9 mouse cellular contexts compared by ENCODE assay signal in genomic region chr4:127027228-127028190, GRCm38 (mm10). TPM values are rescaled to one million over a fixed set of nuclear protein-coding genes. Genes with fewer than 3 reads are reported as not detected.
DNase-seq lines count a peak whose midpoint lies in the region; ATAC-seq and TF ChIP-seq lines count a peak whose summit lies in the region.
"Had no signal": no experiment of that assay in that cellular context is flagged by ENCODE, and none has a peak within 500 bp of the region (broad histone marks: within the 10 kb centered on the region; RNA-seq: fewer than 3 reads in every experiment).

No protein-coding gene starts in this region.

- no peaks in the 10 kb centered on the region for H3K27me3 ChIP-seq in heart, adult 2 months (ENCODE audit: control insufficient read depth, insufficient read depth, low read length)
- H3K27me3 ChIP-seq in embryonic facial prominence, embryonic 11.5 days (ENCODE audit: control insufficient read depth, insufficient read depth, low read length) = no peaks in the 10 kb centered on the region
- H3K27me3 ChIP-seq in limb, embryonic 11.5 days (ENCODE audit: control insufficient read depth, insufficient read depth, low read length) = no peaks in the 10 kb centered on the region
- H3K27me3 ChIP-seq in small intestine, adult 2 months (ENCODE audit: control insufficient read depth, insufficient read depth, low read length) = no peaks in the 10 kb centered on the region
- H3K27me3 ChIP-seq: liver, embryonic 15.5 days had no signal

- peaks cover 4% of the 10 kb centered on the region for H3K79me2 ChIP-seq in heart, adult 2 months (replicated peaks; ENCODE audit: control insufficient read depth, insufficient read depth, low read length)

- TF ChIP-seq EP300 in heart, adult 2 months (IDR thresholded peaks at IDR 0.05; ENCODE audit: insufficient read depth, low read depth, low read length) = no peak

- H3K27ac ChIP-seq in heart, adult 2 months = no peak overlapping the region
- no peak overlapping the region for H3K27ac ChIP-seq in embryonic facial prominence, embryonic 11.5 days (replicated peaks; ENCODE audit: low read depth, low read length)
- H3K27ac ChIP-seq in limb, embryonic 11.5 days (replicated peaks; ENCODE audit: low read depth, low read length) = no peak overlapping the region
- no peak overlapping the region for H3K27ac ChIP-seq in small intestine, adult 2 months (ENCODE audit: insufficient read depth, low read depth, low read length)
- H3K27ac ChIP-seq: liver, embryonic 15.5 days had no signal

- H3K4me3 ChIP-seq in heart, adult 2 months = no peak overlapping the region
- no peak overlapping the region for H3K4me3 ChIP-seq in embryonic facial prominence, embryonic 11.5 days (ENCODE audit: low read depth, low read length)
- no peak overlapping the region for H3K4me3 ChIP-seq in limb, embryonic 11.5 days (ENCODE audit: low read depth, low read length)
- no peak overlapping the region for H3K4me3 ChIP-seq in small intestine, adult 2 months (ENCODE audit: low read depth, low read length)
- H3K4me3 ChIP-seq: liver, embryonic 15.5 days had no signal

- peaks cover 79% of the 10 kb centered on the region for H3K36me3 ChIP-seq in heart, adult 2 months (ENCODE audit: control insufficient read depth, insufficient read depth, low read length)
- H3K36me3 ChIP-seq in embryonic facial prominence, embryonic 11.5 days (replicated peaks; ENCODE audit: control insufficient read depth, insufficient read depth, low read depth, low read length) = peaks cover 38% of the 10 kb centered on the region
- peaks cover 41% of the 10 kb centered on the region for H3K36me3 ChIP-seq in limb, embryonic 11.5 days (ENCODE audit: control insufficient read depth, insufficient read depth, low read length)
- peaks cover 58% of the 10 kb centered on the region for H3K36me3 ChIP-seq in small intestine, adult 2 months (ENCODE audit: control insufficient read depth, insufficient read depth, low read length)

- H3K9me3 ChIP-seq in embryonic facial prominence, embryonic 11.5 days (replicated peaks; ENCODE audit: control insufficient read depth, low read length) = no peaks in the 10 kb centered on the region
- H3K9me3 ChIP-seq in limb, embryonic 11.5 days (ENCODE audit: control insufficient read depth, low read length) = no peaks in the 10 kb centered on the region
- H3K9me3 ChIP-seq: liver, embryonic 15.5 days had no signal

- H3K4me2 ChIP-seq in embryonic facial prominence, embryonic 11.5 days (ENCODE audit: low read depth, low read length) = no peak overlapping the region
- no peak overlapping the region for H3K4me2 ChIP-seq in limb, embryonic 11.5 days (ENCODE audit: low read depth, severe bottlenecking)
- H3K4me2 ChIP-seq: liver, embryonic 15.5 days had no signal

- no peak for TF ChIP-seq POLR2A in heart, adult 2 months (IDR thresholded peaks at IDR 0.05; ENCODE audit: insufficient read depth, low read depth, low read length)
- no peak for TF ChIP-seq POLR2A in small intestine, adult 2 months (IDR thresholded peaks at IDR 0.05; ENCODE audit: low read depth, low read length)

- 43% methylated on average over 4 of the region's 4 CpGs for WGBS in heart, adult 2 months
- WGBS in embryonic facial prominence, embryonic 11.5 days = 82% methylated on average over 4 of the region's 4 CpGs
- 86% methylated on average over 4 of the region's 4 CpGs for WGBS in limb, embryonic 11.5 days
- 40% methylated on average over 4 of the region's 4 CpGs for WGBS in small intestine, adult 2 months

- DNase-seq in heart, adult 2 months = no peak
- DNase-seq in heart, postnatal 25 days (ENCODE audit: low spot score) = no peak
- DNase-seq in 416B (ENCODE audit: low read depth) (peak; percentile 63), MN1 (ENCODE audit: low spot score) (peak; percentile 82)
- peak; percentile 69 for DNase-seq in embryonic facial prominence, embryonic 11.5 days (ENCODE audit: low spot score)
- DNase-seq in limb, embryonic 11.5 days (ENCODE audit: low spot score) = peak; percentile 63
- no peak for DNase-seq in right cerebral cortex, postnatal 25 days

- no peak overlapping the region for H3K9ac ChIP-seq in heart, adult 2 months (ENCODE audit: low read depth, low read length)
- no peak overlapping the region for H3K9ac ChIP-seq in embryonic facial prominence, embryonic 11.5 days (replicated peaks; ENCODE audit: low read length)
- no peak overlapping the region for H3K9ac ChIP-seq in limb, embryonic 11.5 days (ENCODE audit: low read length)
- H3K9ac ChIP-seq: liver, embryonic 15.5 days had no signal

- ATAC-seq in embryonic facial prominence, embryonic 11.5 days (replicated peaks; ENCODE audit: insufficient number of reproducible peaks, low FRiP score, low TSS enrichment, low read depth) = no peak
- no peak for ATAC-seq in limb, embryonic 11.5 days (ENCODE audit: insufficient number of reproducible peaks, low FRiP score, low TSS enrichment, low read depth)

- peaks cover 8% of the 10 kb centered on the region for H3K4me1 ChIP-seq in heart, adult 2 months (ENCODE audit: control insufficient read depth, insufficient read depth, low read length)
- no peaks in the 10 kb centered on the region for H3K4me1 ChIP-seq in embryonic facial prominence, embryonic 11.5 days (ENCODE audit: control insufficient read depth, insufficient read depth, low read length)
- H3K4me1 ChIP-seq in limb, embryonic 11.5 days (ENCODE audit: control insufficient read depth, insufficient read depth, low read length) = peaks cover 4% of the 10 kb centered on the region; the same call in 1 of the 2 replicates
- no peaks in the 10 kb centered on the region for H3K4me1 ChIP-seq in small intestine, adult 2 months (ENCODE audit: control insufficient read depth, insufficient read depth, insufficient read length, low read length)

- peak; percentile 71 for TF ChIP-seq CTCF in heart, adult 2 months (IDR thresholded peaks at IDR 0.05)
- peak; percentile 17; the same call in 1 of the 2 replicates for TF ChIP-seq CTCF in small intestine, adult 2 months (IDR thresholded peaks at IDR 0.05; ENCODE audit: extremely low read depth, insufficient read length, insufficient replicate concordance, low read depth, low read length)

- intact Hi-C loops in heart, adult 2 months (cut with DNase I) = no loop called here
- intact Hi-C loops in heart, postnatal 25 days (cut with DNase I) = loop anchor here (10.0 kb wide), 1 partner anchor 217 kb away; the partner anchor contains the start of gene Smim12

RNA-seq across cellular contexts. Expression of gene Sfpq, which starts 6.4 kb away (rescaled TPM):
- total RNA-seq in heart, adult 2 months (2021) = 10 to 100 TPM; 72.2 to 75.5 TPM
- polyA plus RNA-seq in heart, adult 2 months (2012; rRNA removed) = 16.7 and 32.7 TPM in 2 replicates
- total RNA-seq in heart, postnatal 25 days (2021) = 10 to 100 TPM; 81.5 to 86.2 TPM
- 158 and 194 TPM in 2 replicates for polyA plus RNA-seq in embryonic facial prominence, embryonic 11.5 days (2014; fragmentation: Nextera tagmentation; extraction: Ambion mirVana)
- 161 and 180 TPM in 2 replicates for polyA plus RNA-seq in limb, embryonic 11.5 days (2014; fragmentation: Nextera tagmentation; extraction: Ambion mirVana)
- polyA plus RNA-seq in small intestine, adult 2 months (2012; rRNA removed) = 31.5 and 47.9 TPM in 2 replicates

RNA-seq across cellular contexts. Expression of gene Zmym1, which starts 33.4 kb away (rescaled TPM):
- total RNA-seq in heart, adult 2 months (2021) = 1 to 10 TPM; 4.1 to 5.6 TPM
- polyA plus RNA-seq in heart, adult 2 months (2012; rRNA removed) = 2.4 and 2.7 TPM in 2 replicates
- total RNA-seq in heart, postnatal 25 days (2021) = 1 to 10 TPM; 6.1 to 7.0 TPM
- 37.1 and 37.6 TPM in 2 replicates for polyA plus RNA-seq in embryonic facial prominence, embryonic 11.5 days (2014; fragmentation: Nextera tagmentation; extraction: Ambion mirVana)
- 35.2 and 38.0 TPM in 2 replicates for polyA plus RNA-seq in limb, embryonic 11.5 days (2014; fragmentation: Nextera tagmentation; extraction: Ambion mirVana)
- polyA plus RNA-seq in small intestine, adult 2 months (2012; rRNA removed) = 0.20 and 0.39 TPM in 2 replicates

RNA-seq across cellular contexts. Expression of gene Zmym6, which starts 49.7 kb away (rescaled TPM):
- total RNA-seq in heart, adult 2 months (2021) = 10 to 100 TPM in 1 of 2 experiments, 1 to 10 TPM in 1; 9.0 to 11.9 TPM
- polyA plus RNA-seq in heart, adult 2 months (2012; rRNA removed) = 4.9 and 8.4 TPM in 2 replicates
- 10 to 100 TPM in 1 of 2 experiments, 1 to 10 TPM in 1; 8.9 to 12.4 TPM for total RNA-seq in heart, postnatal 25 days (2021)
- polyA plus RNA-seq in embryonic facial prominence, embryonic 11.5 days (2014; fragmentation: Nextera tagmentation; extraction: Ambion mirVana) = 27.0 and 27.7 TPM in 2 replicates
- 22.3 and 26.3 TPM in 2 replicates for polyA plus RNA-seq in limb, embryonic 11.5 days (2014; fragmentation: Nextera tagmentation; extraction: Ambion mirVana)
- 0.76 and 1.1 TPM in 2 replicates for polyA plus RNA-seq in small intestine, adult 2 months (2012; rRNA removed)

RNA-seq across cellular contexts. Expression of gene Zmym4, which starts 59.6 kb away (rescaled TPM):
- 10 to 100 TPM; 20.2 to 22.6 TPM for total RNA-seq in heart, adult 2 months (2021)
- polyA plus RNA-seq in heart, adult 2 months (2012; rRNA removed) = 3.5 and 7.3 TPM in 2 replicates
- total RNA-seq in heart, postnatal 25 days (2021) = 10 to 100 TPM; 16.4 to 21.5 TPM
- 26.5 and 29.6 TPM in 2 replicates for polyA plus RNA-seq in embryonic facial prominence, embryonic 11.5 days (2014; fragmentation: Nextera tagmentation; extraction: Ambion mirVana)
- 21.7 and 31.2 TPM in 2 replicates for polyA plus RNA-seq in limb, embryonic 11.5 days (2014; fragmentation: Nextera tagmentation; extraction: Ambion mirVana)
- 0.19 and 0.74 TPM in 2 replicates for polyA plus RNA-seq in small intestine, adult 2 months (2012; rRNA removed)

Comparison
In these comparisons a context has a peak if more than half of its experiments do, and no peak if none do; other contexts are left out.
1. DNase-seq: peak in 416B (single experiment), MN1 (single experiment), embryonic facial prominence, embryonic 11.5 days (single experiment) and limb, embryonic 11.5 days (single experiment); none in heart, adult 2 months (0 of 2), heart, postnatal 25 days (single experiment) and right cerebral cortex, postnatal 25 days (single experiment).